Mouse (Mus musculus) MEL (cell line): Measurements from ENCODE around the gene Cdk15. TPM values are rescaled to one million over a fixed set of nuclear protein-coding genes. Genes with fewer than 3 reads are reported as not detected.

Source experiments
- DNase-seq: peaks from one replicate; pipeline ENCODE4 v3.0.0; 2011; ENCODE audit warnings: low read depth, low spot score
- H3K27ac ChIP-seq: 2 replicates; pipeline ENCODE4 v1.5.1; 2012; ENCODE audit warnings: low read depth, mild to moderate bottlenecking, control low read depth, low read length, moderate library complexity; ENCODE audit not compliant: control insufficient read depth
- H3K27me3 ChIP-seq, 2 experiments: fragments of 150-350 bp in 1 of 2; sonication (generic) in 1 of 2; 2 replicates each; pipeline ENCODE4 v1.6.1; 2012; ENCODE audit warnings: low read length in 2 of 2, mild to moderate bottlenecking in 2 of 2, improper control_type of control experiment in 1 of 2, moderate library complexity in 1 of 2; ENCODE audit not compliant: insufficient read depth in 2 of 2, control insufficient read depth in 1 of 2
- H3K36me3 ChIP-seq, 2 experiments: 2 replicates each; pipeline ENCODE4 v1.6.1; 2012 to 2014; ENCODE audit warnings: low read length in 2 of 2, improper control_type of control experiment in 1 of 2, inconsistent platforms in 1 of 2, mild to moderate bottlenecking in 1 of 2; ENCODE audit not compliant: insufficient read depth in 2 of 2, control insufficient read depth in 1 of 2
- H3K4me1 ChIP-seq, 2 experiments: fragments of 150-350 bp in 1 of 2; sonication (generic) in 1 of 2; 2 replicates each; pipeline ENCODE4 v1.6.1; 2012; ENCODE audit warnings: low read length in 2 of 2, improper control_type of control experiment in 1 of 2, mild to moderate bottlenecking in 1 of 2; ENCODE audit not compliant: insufficient read depth in 2 of 2, control insufficient read depth in 1 of 2
- H3K4me3 ChIP-seq, 2 experiments: fragments of 150-350 bp in 1 of 2; sonication (generic) in 1 of 2; 2 replicates each; pipeline ENCODE4 v1.5.1; 2012; ENCODE audit warnings: low read depth in 2 of 2, low read length in 2 of 2, mild to moderate bottlenecking in 2 of 2, moderate library complexity in 2 of 2, control low read depth in 1 of 2, improper control_type of control experiment in 1 of 2; ENCODE audit not compliant: control insufficient read depth in 1 of 2, insufficient read depth in 1 of 2
- H3K79me2 ChIP-seq: 2 replicates; pipeline ENCODE4 v1.6.1; 2012; ENCODE audit warnings: mild to moderate bottlenecking, low read length, moderate library complexity; ENCODE audit not compliant: control insufficient read depth, poor library complexity, insufficient read depth
- H3K9ac ChIP-seq: 2 replicates; pipeline ENCODE4 v1.6.1; 2012; ENCODE audit warnings: low read depth, mild to moderate bottlenecking, control low read depth, low read length, moderate library complexity; ENCODE audit not compliant: control insufficient read depth, poor library complexity, severe bottlenecking
- H3K9me3 ChIP-seq: fragments of 150-350 bp; sonication (generic); replicated peaks from 2 replicates; pipeline ENCODE4 v1.6.1; 2012; ENCODE audit warnings: mild to moderate bottlenecking, low read length, improper control_type of control experiment, moderate library complexity; ENCODE audit not compliant: insufficient read depth
- BHLHE40 ChIP-seq: IDR thresholded peaks from 2 replicates; pipeline ENCODE4 v1.6.1; 2012; ENCODE audit warnings: low read depth, mild to moderate bottlenecking, inconsistent platforms, low read length, improper control_type of control experiment, borderline replicate concordance
- CHD1 ChIP-seq: IDR thresholded peaks from 2 replicates; pipeline ENCODE4 v1.6.1; 2012; ENCODE audit warnings: low read depth, mild to moderate bottlenecking, inconsistent platforms, low read length, improper control_type of control experiment
- CHD2 ChIP-seq: IDR thresholded peaks from 2 replicates; pipeline ENCODE4 v1.6.1; 2011; ENCODE audit warnings: low read length, improper control_type of control experiment
- E2F4 ChIP-seq: IDR thresholded peaks from 2 replicates; pipeline ENCODE4 v1.6.1; 2011; ENCODE audit warnings: low read depth, low read length, improper control_type of control experiment, borderline replicate concordance
- EP300 ChIP-seq, 2 experiments: IDR thresholded peaks; 2 replicates each; pipeline ENCODE4 v1.6.1; 2011; ENCODE audit warnings: improper control_type of control experiment in 2 of 2, low read length in 2 of 2, low read depth in 1 of 2, mild to moderate bottlenecking in 1 of 2
- ETS1 ChIP-seq: IDR thresholded peaks from 2 replicates; pipeline ENCODE4 v1.6.1; 2012; ENCODE audit warnings: low read depth, mild to moderate bottlenecking, inconsistent platforms, low read length, improper control_type of control experiment, moderate library complexity
- GATA1 ChIP-seq: IDR thresholded peaks from 2 replicates; pipeline ENCODE4 v1.6.1; 2011; ENCODE audit warnings: low read depth, low read length, improper control_type of control experiment
- HCFC1 ChIP-seq: IDR thresholded peaks from 2 replicates; pipeline ENCODE4 v1.6.1; 2012; ENCODE audit warnings: low read depth, mild to moderate bottlenecking, inconsistent platforms, low read length, improper control_type of control experiment, moderate library complexity
- MXI1 ChIP-seq: IDR thresholded peaks from 2 replicates; pipeline ENCODE4 v1.6.1; 2011; ENCODE audit warnings: mild to moderate bottlenecking, low read depth, low read length, improper control_type of control experiment
- MYB ChIP-seq: IDR thresholded peaks from 2 replicates; pipeline ENCODE4 v1.6.1; 2011; ENCODE audit warnings: mild to moderate bottlenecking, low read depth, low read length, improper control_type of control experiment
- NRF1 ChIP-seq: IDR thresholded peaks from 2 replicates; pipeline ENCODE4 v1.6.1; 2014; ENCODE audit warnings: low read depth, mild to moderate bottlenecking, inconsistent platforms, low read length, improper control_type of control experiment, moderate library complexity; ENCODE audit not compliant: poor library complexity, insufficient read depth, severe bottlenecking
- POLR2A ChIP-seq, 2 experiments: IDR thresholded peaks; 2 replicates each; pipeline ENCODE4 v1.6.1; 2011 to 2012; ENCODE audit warnings: low read length in 2 of 2, mild to moderate bottlenecking in 2 of 2, control low read depth in 1 of 2, improper control_type of control experiment in 1 of 2, low read depth in 1 of 2, moderate library complexity in 1 of 2; ENCODE audit not compliant: control insufficient read depth in 1 of 2, insufficient read depth in 1 of 2, poor library complexity in 1 of 2
- RCOR1 ChIP-seq: IDR thresholded peaks from 2 replicates; pipeline ENCODE4 v1.6.1; 2012; ENCODE audit warnings: low read depth, mild to moderate bottlenecking, inconsistent platforms, low read length, improper control_type of control experiment
- SIN3A ChIP-seq: IDR thresholded peaks from 2 replicates; pipeline ENCODE4 v1.6.1; 2012; ENCODE audit warnings: low read length, improper control_type of control experiment, inconsistent platforms
- TBP ChIP-seq: IDR thresholded peaks from 2 replicates; pipeline ENCODE4 v1.8.0; 2011; ENCODE audit warnings: low read depth, low read length, improper control_type of control experiment
- TCF12 ChIP-seq: IDR thresholded peaks from 2 replicates; pipeline ENCODE4 v1.6.1; 2014; ENCODE audit warnings: low read depth, mild to moderate bottlenecking, inconsistent platforms, low read length, improper control_type of control experiment, moderate library complexity
- UBTF ChIP-seq: IDR thresholded peaks from 2 replicates; pipeline ENCODE4 v1.6.1; 2012; ENCODE audit warnings: low read depth, mild to moderate bottlenecking, inconsistent platforms, low read length, improper control_type of control experiment, moderate library complexity, borderline replicate concordance; ENCODE audit not compliant: insufficient read depth
- USF2 ChIP-seq, 2 experiments: IDR thresholded peaks; 2 replicates each; pipeline ENCODE4 v1.6.1; 2011 to 2012; ENCODE audit warnings: improper control_type of control experiment in 2 of 2, low read length in 2 of 2, borderline replicate concordance in 1 of 2, inconsistent platforms in 1 of 2, low read depth in 1 of 2, mild to moderate bottlenecking in 1 of 2; ENCODE audit not compliant: insufficient read depth in 1 of 2
- ZC3H11A ChIP-seq: IDR thresholded peaks from 2 replicates; pipeline ENCODE4 v1.6.1; 2012; ENCODE audit warnings: low read depth, mild to moderate bottlenecking, inconsistent platforms, low read length, improper control_type of control experiment
- ZKSCAN1 ChIP-seq: IDR thresholded peaks from 2 replicates; pipeline ENCODE4 v1.6.1; 2012; ENCODE audit warnings: low read depth, mild to moderate bottlenecking, inconsistent platforms, low read length, improper control_type of control experiment, moderate library complexity
- ZMIZ1 ChIP-seq: IDR thresholded peaks from 2 replicates; pipeline ENCODE4 v1.6.1; 2012; ENCODE audit warnings: low read depth, mild to moderate bottlenecking, inconsistent platforms, low read length, improper control_type of control experiment, moderate library complexity
- polyA plus RNA-seq, 2 experiments: library from polyadenylated mRNA; stranded (reverse) in 1 of 2; unstranded in 1 of 2; fragments of >175 nt in 1 of 2; fragments of >200 nt in 1 of 2; gene quantifications; 2 replicates each; pipeline versions ENCODE4 v1.2.1 to v1.2.4; 2012; ENCODE audit warnings: low replicate concordance in 2 of 2, low read depth in 1 of 2; ENCODE audit not compliant: insufficient read length in 2 of 2, insufficient read depth in 1 of 2, missing spikeins in 1 of 2
- total RNA-seq: library from RNA; depleted of rRNA; stranded (reverse); fragments of 300-350 nt; gene quantifications from 2 replicates; pipeline ENCODE4 v1.2.3, GENCODE M21; 2012

Gene Cdk15
- total and polyA plus RNA-seq, 3 experiments: not detected

DNA sequence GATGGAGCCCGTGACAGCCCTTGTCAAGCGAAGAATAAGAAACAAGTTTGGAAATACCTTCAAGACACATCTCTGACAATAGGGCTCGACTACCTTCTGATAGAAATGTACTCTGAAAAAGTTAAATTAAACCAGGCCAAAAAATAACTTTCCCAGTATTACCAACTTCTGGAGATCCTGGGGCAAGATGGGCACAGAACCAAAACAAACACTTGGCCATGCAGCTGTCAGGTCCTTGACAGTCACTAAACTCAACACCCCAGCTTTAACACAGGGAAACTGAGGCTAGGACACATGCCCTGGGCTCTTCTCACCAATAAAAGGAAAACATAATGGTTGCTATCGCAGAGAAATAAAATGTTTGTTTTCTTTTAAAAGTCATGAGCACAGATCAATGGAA is 105.3 kb downstream of the Cdk15 start:
- H3K27me3 ChIP-seq: no peaks in the 10 kb centered on the region
- H3K27ac ChIP-seq: no peak overlapping the region
- TF ChIP-seq ETS1: no peak
- no peak for TF ChIP-seq E2F4
- no peak for TF ChIP-seq SIN3A
- TF ChIP-seq CHD2: no peak
- TF ChIP-seq RCOR1: no peak
- no peak for TF ChIP-seq BHLHE40
- no peak for TF ChIP-seq HCFC1
- no peak overlapping the region for H3K9ac ChIP-seq
- peaks cover 0 to 41% of the 10 kb centered on the region in 2 experiments; a peak in 2 of 4 replicates for H3K36me3 ChIP-seq
- no peak for DNase-seq
- no peaks in the 10 kb centered on the region for H3K9me3 ChIP-seq
- H3K4me1 ChIP-seq: peaks cover 22 to 44% of the 10 kb centered on the region in 2 experiments
- H3K4me3 ChIP-seq: no peak overlapping the region
- no peaks in the 10 kb centered on the region for H3K79me2 ChIP-seq

GRCm38 (mm10) chr1:59364463-59365040 is 107.8 kb downstream of the Cdk15 start:
- TF ChIP-seq ZMIZ1 (no peak), GATA1 (peak; percentile 56; the same call in 1 of the 2 replicates), EP300 (IDR thresholded peaks at IDR 0.05; ENCODE audit: low read depth in 1 of 2, low read length in 2 of 2) (peak in 1 of 2 experiments; percentile 23; a peak in 1 of 4 replicates)
- TF ChIP-seq, all 39 proteins: peak for 2
- Histone ChIP-seq H3K9ac (no peak overlapping the region), H3K4me1 (peaks cover 30 to 60% of the 10 kb centered on the region in 2 experiments), H3K4me3 (no peak overlapping the region), H3K79me2 (no peaks in the 10 kb centered on the region), H3K36me3 (peaks cover 0 to 48% of the 10 kb centered on the region in 2 experiments; a peak in 2 of 4 replicates), H3K27me3 (no peaks in the 10 kb centered on the region), H3K9me3 (no peaks in the 10 kb centered on the region), H3K27ac (no peak overlapping the region)
- DNase-seq: peak; percentile 38

DNA sequence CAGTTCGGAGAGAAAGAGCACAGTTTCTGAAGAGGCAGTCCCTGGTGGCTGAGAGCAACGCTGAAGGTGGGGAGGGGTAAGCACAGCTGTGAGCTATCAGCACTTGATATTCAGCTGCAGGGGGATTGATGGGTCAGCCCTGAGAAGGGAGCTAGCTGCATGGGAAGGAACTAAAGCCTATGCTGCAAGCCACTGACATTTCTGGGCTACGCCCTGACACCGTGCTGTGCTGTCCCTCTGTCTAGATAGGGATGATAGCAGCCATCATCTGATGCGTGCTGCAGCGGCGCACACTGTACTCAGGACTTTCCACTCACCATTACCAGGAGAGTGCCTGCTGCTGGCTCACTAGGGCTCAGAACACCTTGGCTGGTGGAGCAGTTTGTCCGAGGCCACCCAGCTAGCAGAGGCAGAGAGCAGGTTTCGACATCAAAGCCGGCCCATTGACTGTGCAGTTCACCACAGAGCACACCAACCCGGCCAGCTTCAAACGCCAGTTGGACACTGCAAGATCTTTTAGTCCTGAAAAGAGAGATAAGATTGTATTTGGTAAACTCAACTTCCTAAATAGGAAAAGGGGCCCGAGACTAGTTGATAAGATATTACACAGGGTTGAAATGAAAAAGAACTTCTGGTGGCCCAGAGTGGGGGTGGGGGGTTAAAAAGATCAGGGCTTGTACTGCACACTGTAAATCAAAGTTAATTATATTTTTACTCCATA is 111.4 kb downstream of the Cdk15 start:
- TF ChIP-seq MXI1: 0 out of 2 replicates have a peak, but pooled peaks have one; percentile 51
- peak; percentile 30; the same call in 1 of the 2 replicates for TF ChIP-seq NRF1
- TF ChIP-seq POLR2A (IDR thresholded peaks at IDR 0.05; ENCODE audit: control insufficient read depth in 1 of 2, insufficient read depth in 1 of 2, low read depth in 1 of 2, low read length in 2 of 2, poor library complexity in 1 of 2): peak in 1 of 2 experiments; percentile 38; a peak in 1 of 4 replicates
- TF ChIP-seq TCF12: peak; percentile 65; the same call in 1 of the 2 replicates
- no peak for TF ChIP-seq UBTF
- peak; percentile 61 for TF ChIP-seq SIN3A
- TF ChIP-seq ZC3H11A: no peak
- TF ChIP-seq USF2 (IDR thresholded peaks at IDR 0.05; ENCODE audit: borderline replicate concordance in 1 of 2, insufficient read depth in 1 of 2, low read depth in 1 of 2, low read length in 2 of 2): no peak
- TF ChIP-seq GATA1: peak; percentile 36
- TF ChIP-seq HCFC1: no peak
- peak; percentile 64; the same call in 1 of the 2 replicates for TF ChIP-seq MYB
- peak; percentile 69 for TF ChIP-seq RCOR1
- no peak for TF ChIP-seq ZKSCAN1
- 0 out of 2 replicates have a peak, but pooled peaks have one; percentile 28 for TF ChIP-seq BHLHE40
- peak; percentile 68 to 75 for TF ChIP-seq EP300 (IDR thresholded peaks at IDR 0.05; ENCODE audit: low read depth in 1 of 2, low read length in 2 of 2)
- no peak for TF ChIP-seq CHD1
- peak; percentile 82 for TF ChIP-seq ETS1
- peak; percentile 73 for TF ChIP-seq TBP
- H3K27me3 ChIP-seq: no peaks in the 10 kb centered on the region
- peaks cover 27 to 45% of the 10 kb centered on the region in 2 experiments for H3K4me1 ChIP-seq
- peak overlapping the region; percentile 50 for H3K9ac ChIP-seq
- H3K79me2 ChIP-seq: no peaks in the 10 kb centered on the region
- H3K9me3 ChIP-seq: no peaks in the 10 kb centered on the region
- H3K36me3 ChIP-seq: peaks cover 0 to 35% of the 10 kb centered on the region in 2 experiments; a peak in 2 of 4 replicates
- peak overlapping the region; percentile 86 for H3K27ac ChIP-seq
- H3K4me3 ChIP-seq: peak overlapping the region; percentile 41 to 48
- peak; percentile 79 for DNase-seq
